Mouse (Mus musculus) spleen, adult 2 months (tissue): ENCODE results near the gene Tkt.

Experiments
- CTCF ChIP-seq: fragments of 200-500 bp; IDR thresholded peaks from 2 replicates; pipeline ENCODE4 v1.5.1; 2011; ENCODE audit warnings: mild to moderate bottlenecking, inconsistent platforms; ENCODE audit not compliant: insufficient read depth, insufficient read length, insufficient replicate concordance; ENCODE audit errors: extremely low read depth
- POLR2A ChIP-seq: fragments of 200-500 bp; IDR thresholded peaks from 2 replicates; pipeline ENCODE4 v1.6.1; 2011; ENCODE audit warnings: low read depth, low read length, inconsistent platforms

DNA sequence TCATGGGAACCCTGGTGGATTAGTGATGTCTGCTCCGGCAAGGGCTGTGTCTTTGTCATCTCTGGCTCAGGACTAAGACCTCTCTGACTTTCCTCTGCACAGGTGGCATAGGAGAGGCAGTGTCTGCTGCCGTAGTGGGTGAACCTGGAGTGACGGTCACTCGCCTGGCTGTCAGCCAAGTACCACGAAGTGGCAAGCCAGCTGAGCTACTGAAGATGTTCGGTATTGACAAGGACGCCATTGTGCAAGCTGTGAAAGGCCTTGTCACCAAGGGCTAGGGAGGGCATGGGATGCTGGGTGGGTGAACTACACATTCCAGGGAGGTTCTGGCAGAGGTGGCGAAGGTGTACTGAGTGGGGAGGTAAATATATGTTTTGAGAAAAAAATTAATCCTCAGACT lies 25.1 kb downstream of the Tkt start:
- no peak for TF ChIP-seq CTCF
- TF ChIP-seq POLR2A, result no peak
